Mouse (Mus musculus) cerebellum, postnatal 36 days (tissue): ENCODE data around the gene Atcay.

Experiments
- DNase-seq, 2 experiments: peaks; one replicate each; pipeline ENCODE4 v3.0.0; 2021 to 2022; ENCODE audit warnings: mixed read lengths in 2 of 2

The Atcay gene

GRCm38 (mm10) chr10:81230438-81231332, at the start of gene Atcay:
Gene Atcay (minus strand): TSS chr10:81230833.
- peak; percentile 85 to 86 for DNase-seq

GRCm38 (mm10) chr10:81279496-81279895, 48.9 kb upstream of the Atcay start:
- DNase-seq: no peak

GRCm38 (mm10) chr10:81277676-81278075, 47.0 kb upstream of the Atcay start:
- DNase-seq: peak in 1 of 2 experiments; percentile 32

- DNase-seq: no peak
These were observed 43.2 kb upstream of the Atcay start for GRCm38 (mm10) chr10:81273842-81274241.

- no peak for DNase-seq
These were observed 41.7 kb upstream of the Atcay start for GRCm38 (mm10) chr10:81272356-81272755.

GRCm38 (mm10) chr10:81268643-81269412, 38.2 kb upstream of the Atcay start:
- no peak for DNase-seq

- peak; percentile 80 to 87 for DNase-seq
These were observed 37.4 kb upstream of the Atcay start for GRCm38 (mm10) chr10:81268056-81268455.

GRCm38 (mm10) chr10:81266211-81267105, 35.8 kb upstream of the Atcay start, which contains the start of the genes Mrpl54 and Apba3:
Gene Mrpl54 (minus strand): TSS chr10:81266934.
Gene Apba3 (plus strand): TSS chr10:81266960.
- DNase-seq: peak; percentile 97

GRCm38 (mm10) chr10:81265540-81265939, 34.9 kb upstream of the Atcay start:
- DNase-seq: no peak

GRCm38 (mm10) chr10:81261025-81261424, 30.4 kb upstream of the Atcay start:
- no peak for DNase-seq

GRCm38 (mm10) chr10:81259225-81259884, 28.7 kb upstream of the Atcay start:
- DNase-seq: no peak

GRCm38 (mm10) chr10:81257158-81258039, 26.8 kb upstream of the Atcay start:
- DNase-seq: peak; percentile 49 to 52

GRCm38 (mm10) chr10:81254886-81255285, 24.3 kb upstream of the Atcay start:
- no peak for DNase-seq

GRCm38 (mm10) chr10:81252424-81253419, 22.1 kb upstream of the Atcay start, which contains the start of gene Matk:
Gene Matk (plus strand): TSS chr10:81252935.
- peak; percentile 59 to 63 for DNase-seq

- no peak for DNase-seq
These were observed 18.8 kb upstream of the Atcay start for GRCm38 (mm10) chr10:81249442-81249841.

GRCm38 (mm10) chr10:81247804-81248203, 17.2 kb upstream of the Atcay start:
- no peak for DNase-seq

GRCm38 (mm10) chr10:81245166-81245565, 14.5 kb upstream of the Atcay start:
- DNase-seq: peak in 1 of 2 experiments; percentile 18

- DNase-seq: peak; percentile 88 to 89
These were observed 14.0 kb upstream of the Atcay start for GRCm38 (mm10) chr10:81244595-81244994.

GRCm38 (mm10) chr10:81244146-81244545, 13.5 kb upstream of the Atcay start:
- DNase-seq: peak in 1 of 2 experiments; percentile 8
